Mouse (Mus musculus) embryo, embryonic 11 days (tissue): ENCODE measurements around the gene Dhodh.

Experiments used
- DNase-seq: peaks from one replicate; pipeline ENCODE4 v3.0.0-alpha.2; 2015

The Dhodh gene

GRCm38 (mm10) chr8:109584830-109585229, 23.6 kb downstream of the Dhodh start:
- DNase-seq = no peak

- no peak for DNase-seq
Observed at GRCm38 (mm10) chr8:109584293-109584692, 24.2 kb downstream of the Dhodh start.

- no peak for DNase-seq
Observed at GRCm38 (mm10) chr8:109578900-109579301, 29.6 kb downstream of the Dhodh start, which contains the start of gene Hp. Gene Hp, minus strand, starts transcription at chr8:109579172.

GRCm38 (mm10) chr8:109576311-109576710, 32.2 kb downstream of the Dhodh start:
- no peak for DNase-seq

GRCm38 (mm10) chr8:109571139-109571538, 37.3 kb downstream of the Dhodh start:
- DNase-seq = no peak

- peak; percentile 99 for DNase-seq
Observed at GRCm38 (mm10) chr8:109565498-109566333, 42.8 kb downstream of the Dhodh start, which contains the start of the genes Dhx38 and Txnl4b. Gene Dhx38, minus strand, starts transcription at chr8:109565861. Gene Txnl4b, plus strand, starts transcription at chr8:109565892.

GRCm38 (mm10) chr8:109564766-109565165, 43.7 kb downstream of the Dhodh start:
- no peak for DNase-seq

- DNase-seq = no peak
Observed at GRCm38 (mm10) chr8:109563881-109564280, 44.6 kb downstream of the Dhodh start.

- peak; percentile 60 for DNase-seq
Observed at GRCm38 (mm10) chr8:109551663-109552062, 56.8 kb downstream of the Dhodh start.

- no peak for DNase-seq
Observed at GRCm38 (mm10) chr8:109544049-109544448, 64.4 kb downstream of the Dhodh start.

- no peak for DNase-seq
Observed at GRCm38 (mm10) chr8:109542748-109543519, 65.5 kb downstream of the Dhodh start.

GRCm38 (mm10) chr8:109542165-109542564, 66.3 kb downstream of the Dhodh start:
- DNase-seq = no peak
